Mouse (Mus musculus): ENCODE measurements around the gene Gm5678.

The Gm5678 gene

GRCm38 (mm10) chr16:93627761-93628400 is at the start of gene Gm5678:
Gene Gm5678, plus strand, starts transcription at chr16:93628097.
- DNase-seq: no peak

GRCm38 (mm10) chr16:93578346-93579005 is 49.4 kb upstream of the Gm5678 start:
- no peak for DNase-seq

- peak; percentile 51 to 89 for DNase-seq
Observed at GRCm38 (mm10) chr16:93581125-93581524, 46.8 kb upstream of the Gm5678 start.

DNA sequence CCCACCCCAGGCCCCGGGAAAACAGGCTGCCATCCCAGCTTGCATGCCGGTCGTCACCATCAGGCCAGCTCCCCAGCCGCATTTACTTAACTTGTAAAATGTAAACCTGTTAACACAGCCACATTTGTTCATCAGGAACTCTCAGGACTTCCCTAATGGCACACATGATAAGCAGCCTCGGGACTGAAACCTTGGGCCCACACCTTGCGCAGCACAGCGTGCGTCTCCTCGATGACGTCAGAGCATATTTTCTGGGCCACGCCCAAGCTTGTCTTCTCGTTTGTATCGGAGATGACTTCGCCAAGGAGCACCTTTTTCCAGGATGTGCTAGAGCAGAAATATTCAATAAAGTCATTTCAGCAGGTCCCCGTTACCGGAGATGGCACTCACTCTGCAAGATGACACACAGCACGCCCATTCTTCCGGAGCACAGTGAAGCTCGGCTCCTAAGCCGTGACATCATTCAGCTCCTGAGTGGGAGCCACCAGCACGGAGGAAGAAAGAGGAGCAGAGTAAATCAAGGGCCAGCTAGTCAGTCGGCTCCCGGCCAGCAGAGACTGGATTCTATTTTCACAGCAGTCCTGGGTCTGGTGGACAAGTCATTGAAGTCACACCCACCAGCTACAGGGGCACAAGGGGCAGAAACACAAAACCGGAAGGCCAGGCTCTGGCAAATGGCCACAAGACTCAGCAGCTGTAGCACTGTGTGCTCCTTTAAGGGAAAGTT is 42.8 kb upstream of the Gm5678 start:
- peak; percentile 29 to 72 for DNase-seq

- no peak for DNase-seq
Observed at GRCm38 (mm10) chr16:93585703-93586205, 42.1 kb upstream of the Gm5678 start.

GRCm38 (mm10) chr16:93586382-93586781 is 41.5 kb upstream of the Gm5678 start:
- no peak for DNase-seq

- no peak for DNase-seq
Observed at GRCm38 (mm10) chr16:93588281-93588680, 39.6 kb upstream of the Gm5678 start.

DNA sequence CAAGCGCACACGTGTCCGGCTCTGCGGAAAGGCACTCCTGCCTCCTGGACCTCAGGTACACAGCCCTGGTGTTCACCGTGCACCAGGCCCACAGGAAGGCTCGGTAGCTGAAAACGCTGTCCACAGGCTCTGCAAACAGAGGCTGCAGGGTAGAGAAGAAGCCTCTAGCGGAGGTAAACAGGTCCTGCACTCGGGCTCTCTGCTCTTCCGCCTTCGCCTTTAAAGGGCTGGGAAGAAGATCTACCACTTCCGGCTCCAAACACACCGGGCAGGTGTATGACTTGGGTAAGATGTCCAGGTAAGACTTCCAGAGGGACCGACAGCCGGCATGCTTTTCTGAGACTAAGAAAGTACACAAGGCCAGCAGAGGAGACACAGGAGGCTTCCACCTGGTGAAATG is 37.0 kb upstream of the Gm5678 start:
- no peak for DNase-seq

DNA sequence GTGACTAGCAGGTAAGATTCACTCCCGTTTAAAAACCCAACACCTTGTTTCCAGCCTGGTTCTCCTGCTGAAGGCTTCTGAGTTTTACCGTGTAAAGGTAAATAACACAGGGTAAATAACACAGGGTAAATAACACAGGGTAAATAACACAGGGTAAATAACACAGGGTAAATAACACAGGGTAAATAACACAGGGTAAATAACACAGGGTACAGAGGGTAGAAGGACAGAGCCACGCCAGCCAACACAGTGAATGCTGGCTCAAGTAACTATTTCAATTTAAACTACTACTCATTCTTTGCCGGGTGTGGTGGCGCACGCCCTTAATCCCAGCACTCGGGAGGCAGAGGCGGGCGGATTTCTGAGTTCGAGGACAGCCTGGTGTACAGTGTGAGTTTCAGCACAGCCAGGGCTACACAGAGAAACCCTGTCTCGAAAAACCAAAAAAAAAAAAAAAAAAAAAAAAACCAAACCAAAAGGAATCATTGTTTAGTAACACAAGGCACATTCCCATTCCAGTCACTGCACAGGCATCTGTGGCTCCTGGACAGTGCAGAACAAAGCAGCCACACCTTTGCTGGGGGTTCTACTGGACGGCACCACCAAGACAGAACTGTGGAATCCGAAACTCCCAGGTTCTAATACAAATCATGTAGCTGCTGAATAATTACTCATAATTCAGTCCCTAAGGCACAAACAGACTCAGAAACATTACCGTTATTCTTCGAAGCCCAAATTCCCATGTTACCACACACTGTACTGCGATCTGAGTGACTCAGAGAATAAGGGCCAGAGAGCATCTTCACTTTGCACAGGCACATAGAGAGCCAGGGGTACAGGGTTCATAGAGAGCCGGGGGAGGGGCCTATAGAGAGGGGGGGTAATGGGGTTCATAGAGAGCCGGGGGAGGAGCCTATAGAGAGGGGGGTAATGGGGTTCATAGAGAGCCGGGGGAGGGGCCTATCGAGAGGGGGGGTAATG is 36.2 kb upstream of the Gm5678 start:
- DNase-seq: no peak

DNA sequence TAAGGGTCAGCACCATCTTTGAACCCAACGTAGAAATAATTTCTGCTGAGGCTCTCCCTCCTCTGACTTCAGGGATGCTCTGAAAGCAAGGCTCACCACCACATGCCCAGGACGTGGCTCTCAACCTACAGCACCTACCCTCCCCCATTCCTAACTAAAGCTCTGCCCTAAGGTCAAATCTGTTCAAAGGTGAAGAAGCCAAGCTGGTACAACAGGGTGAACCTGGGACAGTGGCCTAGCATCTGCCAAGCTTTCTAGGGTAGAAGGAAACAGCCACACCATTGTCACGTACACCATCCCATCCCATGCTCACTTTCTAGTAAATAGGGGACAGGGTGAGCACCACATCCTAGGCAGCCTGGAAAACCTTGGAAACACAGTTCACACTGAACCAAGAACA is 35.2 kb upstream of the Gm5678 start:
- DNase-seq: no peak

GRCm38 (mm10) chr16:93593406-93593805 is 34.5 kb upstream of the Gm5678 start:
- no peak for DNase-seq

- DNase-seq: no peak
Observed at GRCm38 (mm10) chr16:93594448-93594847, 33.4 kb upstream of the Gm5678 start.

- no peak for DNase-seq
Observed at GRCm38 (mm10) chr16:93595766-93596165, 32.1 kb upstream of the Gm5678 start.

DNA sequence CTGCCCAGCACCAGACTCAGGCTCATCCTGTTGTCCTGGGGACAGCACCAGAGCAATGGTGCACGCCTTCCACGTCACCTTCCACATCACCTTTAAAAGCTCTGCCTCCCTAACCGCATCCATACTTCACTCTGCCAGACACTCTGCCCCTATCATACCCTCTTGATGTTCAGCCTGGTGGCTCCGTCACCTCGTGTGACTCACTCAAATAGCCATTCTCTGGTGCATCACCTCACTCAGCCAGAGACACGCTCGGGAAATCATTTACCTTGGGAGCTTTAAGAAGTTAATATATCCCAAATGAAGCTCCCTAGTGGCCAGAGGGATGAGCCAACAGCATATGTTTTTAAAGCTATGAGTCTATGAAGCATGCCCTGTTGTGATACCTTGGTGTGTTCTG is 31.1 kb upstream of the Gm5678 start:
- DNase-seq: no peak

- no peak for DNase-seq
Observed at GRCm38 (mm10) chr16:93597551-93597950, 30.3 kb upstream of the Gm5678 start.

- DNase-seq: no peak
Observed at GRCm38 (mm10) chr16:93599461-93599860, 28.4 kb upstream of the Gm5678 start.

- DNase-seq: peak; percentile 94 to 96
Observed at GRCm38 (mm10) chr16:93603439-93604212, 24.3 kb upstream of the Gm5678 start, which contains the start of gene Setd4. Gene Setd4, minus strand, starts transcription at chr16:93604063.

DNA sequence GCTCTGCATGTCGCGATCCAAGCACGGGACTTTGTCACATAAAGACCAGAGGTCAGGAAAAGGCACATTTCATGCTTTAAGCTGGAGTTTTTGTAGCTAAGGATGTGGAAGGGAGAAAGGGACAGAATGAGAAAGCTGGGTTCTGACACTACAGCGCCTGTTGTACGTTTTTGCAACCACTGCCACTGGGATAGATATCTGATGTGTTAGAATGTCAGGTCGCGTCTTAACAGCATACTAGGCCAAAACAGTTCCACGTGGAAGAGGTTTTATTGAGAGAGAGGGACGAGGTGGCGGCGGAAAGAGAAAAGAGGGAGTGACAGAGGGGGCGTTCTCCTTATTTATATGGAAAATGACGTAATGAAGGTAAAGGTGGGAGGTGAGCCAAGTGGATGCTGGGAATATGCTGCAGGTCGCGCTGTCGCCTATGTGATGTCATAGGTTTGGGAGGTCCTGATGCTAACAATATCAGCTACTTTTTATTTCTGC is 23.4 kb upstream of the Gm5678 start:
- DNase-seq: no peak

DNA sequence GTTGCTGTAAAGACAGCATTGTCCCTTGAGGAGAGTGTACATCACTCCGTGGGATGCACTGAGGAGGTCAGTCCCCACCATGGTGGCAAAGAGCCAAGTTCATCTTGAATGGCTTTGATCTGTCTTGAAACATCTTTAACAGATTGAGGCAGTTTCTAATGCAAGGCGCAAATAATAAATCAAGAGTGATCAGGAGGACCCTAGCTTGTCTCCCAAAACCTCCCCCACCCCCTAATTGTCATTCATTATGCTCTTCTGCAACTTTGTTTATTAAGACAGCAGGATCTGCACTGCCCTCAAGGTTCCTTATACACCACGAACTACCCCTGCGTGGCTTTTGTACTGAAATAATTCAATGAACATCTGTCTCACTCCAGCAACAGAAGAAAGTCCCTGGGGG is 22.3 kb upstream of the Gm5678 start, which contains the start of gene Cbr1:
TSS of gene Cbr1 (plus strand) at position 301 of the 400 bp plus-strand sequence.
- no peak for DNase-seq

- no peak for DNase-seq
Observed at GRCm38 (mm10) chr16:93606146-93606545, 21.8 kb upstream of the Gm5678 start.

GRCm38 (mm10) chr16:93607669-93608101 is 20.2 kb upstream of the Gm5678 start:
- peak; percentile 89 for DNase-seq

Data from lung, postnatal 4 days (tissue).